Mouse (Mus musculus) hindbrain, embryonic 15.5 days (tissue): ENCODE results near the gene Cntnap1. TPM values are rescaled to one million over a fixed set of nuclear protein-coding genes. Genes with fewer than 3 reads are reported as not detected.

ENCODE experiments used
- ATAC-seq: fragments of 200-750 bp; cut with Nextera tagmentation; 2 replicates; pipeline ENCODE4 v1.8.0; 2017; ENCODE audit warnings: low read depth, moderate number of reproducible peaks, moderate TSS enrichment; ENCODE audit not compliant: low FRiP score
- H3K27ac ChIP-seq: fragments of 300-500 bp; sonication (generic); replicated peaks from 2 replicates; pipeline ENCODE4 v1.5.1; 2015; ENCODE audit warnings: mild to moderate bottlenecking, inconsistent platforms
- H3K27me3 ChIP-seq: fragments of 300-500 bp; sonication (generic); 2 replicates; pipeline ENCODE4 v1.6.1; 2015; ENCODE audit warnings: control low read depth, inconsistent platforms
- H3K36me3 ChIP-seq: fragments of 300-500 bp; sonication (generic); 2 replicates; pipeline ENCODE4 v1.6.1; 2015; ENCODE audit warnings: control low read depth, inconsistent platforms
- H3K4me1 ChIP-seq: fragments of 300-500 bp; sonication (generic); replicated peaks from 2 replicates; pipeline ENCODE4 v1.6.1; 2015; ENCODE audit warnings: control low read depth, inconsistent platforms
- H3K4me2 ChIP-seq: fragments of 300-500 bp; sonication (generic); 2 replicates; pipeline ENCODE4 v1.6.1; 2015; ENCODE audit warnings: moderate library complexity, mild to moderate bottlenecking, inconsistent platforms
- H3K4me3 ChIP-seq: fragments of 300-500 bp; sonication (generic); 2 replicates; pipeline ENCODE4 v1.5.1; 2015; ENCODE audit warnings: mild to moderate bottlenecking, inconsistent platforms
- H3K9ac ChIP-seq: fragments of 300-500 bp; sonication (generic); 2 replicates; pipeline ENCODE4 v1.6.1; 2015; ENCODE audit warnings: inconsistent platforms
- H3K9me3 ChIP-seq: fragments of 300-500 bp; sonication (generic); 2 replicates; pipeline ENCODE4 v1.6.1; 2016; ENCODE audit warnings: control low read depth, inconsistent platforms
- WGBS: fragments of 180-500 bp; shearing (Covaris S2); methylation state at CpG from one replicate; pipeline ENCODE4 v1.1.7; 2015; 5-methylcytosine and 5-hydroxymethylcytosine counted together
- polyA plus RNA-seq: library from polyadenylated mRNA; unstranded; fragments of >200 nt; fragmentation: Nextera tagmentation; extraction: Ambion mirVana; gene quantifications from 2 replicates; pipeline ENCODE4 v1.2.1, GENCODE M21; 2015

Cntnap1 gene
- polyA plus RNA-seq, 1 experiment from 2014 or later = 8.0 TPM

GRCm38 (mm10) chr11:101182771-101183517 lies 12.6 kb downstream of the Cntnap1 start:
- Histone ChIP-seq H3K4me1 (peaks cover 8% of the 10 kb centered on the region), H3K27me3 (peaks cover 8% of the 10 kb centered on the region), H3K36me3 (peaks cover 5% of the 10 kb centered on the region; the same call in 1 of the 2 replicates), H3K4me2 (no peak overlapping the region), H3K27ac (no peak overlapping the region), H3K9me3 (no peaks in the 10 kb centered on the region), H3K9ac (no peak overlapping the region), H3K4me3 (no peak overlapping the region)
- no peak for ATAC-seq
- WGBS = 72% methylated on average over 14 of the region's 14 CpGs

DNA sequence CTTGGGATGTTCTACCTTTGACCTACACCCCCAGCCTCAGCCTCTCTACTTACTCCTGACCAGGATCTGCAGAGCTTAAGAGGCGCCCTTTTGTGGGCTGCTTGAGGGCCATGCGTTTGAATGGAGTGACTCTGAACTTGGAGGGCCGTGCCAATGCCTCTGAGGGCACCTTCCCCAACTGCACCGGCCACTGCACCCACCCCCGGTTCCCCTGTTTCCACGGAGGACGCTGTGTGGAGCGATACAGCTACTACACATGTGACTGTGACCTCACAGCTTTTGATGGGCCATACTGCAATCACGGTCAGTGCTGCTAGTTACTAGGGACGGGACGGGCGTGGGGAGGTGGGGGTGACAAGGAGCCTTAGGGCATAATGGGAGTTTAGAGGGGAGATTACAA lies 14.7 kb downstream of the Cntnap1 start:
- Histone ChIP-seq H3K4me3 (no peak overlapping the region), H3K9ac (no peak overlapping the region), H3K36me3 (peaks cover 5% of the 10 kb centered on the region; the same call in 1 of the 2 replicates), H3K4me1 (peaks cover 10% of the 10 kb centered on the region), H3K9me3 (no peaks in the 10 kb centered on the region), H3K27ac (no peak overlapping the region), H3K4me2 (no peak overlapping the region), H3K27me3 (no peaks in the 10 kb centered on the region; the same call in none of the 2 replicates)
- WGBS = 90% methylated on average over 12 of the region's 12 CpGs
- no peak for ATAC-seq

- Histone ChIP-seq H3K9ac (no peak overlapping the region), H3K4me2 (no peak overlapping the region), H3K4me3 (no peak overlapping the region), H3K27me3 (no peaks in the 10 kb centered on the region; the same call in 1 of the 2 replicates), H3K4me1 (peaks cover 15% of the 10 kb centered on the region), H3K27ac (no peak overlapping the region), H3K9me3 (no peaks in the 10 kb centered on the region), H3K36me3 (peaks cover 5% of the 10 kb centered on the region; the same call in 1 of the 2 replicates)
- no peak for ATAC-seq
- WGBS = 92% methylated on average over 4 of the region's 4 CpGs
Observed at GRCm38 (mm10) chr11:101185441-101185840, 15.1 kb downstream of the Cntnap1 start.

GRCm38 (mm10) chr11:101186526-101187247 lies 16.4 kb downstream of the Cntnap1 start:
- H3K36me3 ChIP-seq = peaks cover 5% of the 10 kb centered on the region; the same call in 1 of the 2 replicates
- no peak overlapping the region for H3K4me2 ChIP-seq
- H3K27me3 ChIP-seq = no peaks in the 10 kb centered on the region; the same call in 1 of the 2 replicates
- H3K27ac ChIP-seq = no peak overlapping the region
- H3K9me3 ChIP-seq = no peaks in the 10 kb centered on the region
- H3K4me3 ChIP-seq = no peak overlapping the region
- no peak overlapping the region for H3K9ac ChIP-seq
- H3K4me1 ChIP-seq = peaks cover 22% of the 10 kb centered on the region
- WGBS = 82% methylated on average over 27 of the region's 27 CpGs
- no peak for ATAC-seq

- Histone ChIP-seq H3K27me3 (no peaks in the 10 kb centered on the region), H3K9ac (no peak overlapping the region), H3K9me3 (no peaks in the 10 kb centered on the region), H3K4me3 (no peak overlapping the region), H3K4me1 (peaks cover 22% of the 10 kb centered on the region), H3K36me3 (peaks cover 5% of the 10 kb centered on the region; the same call in 1 of the 2 replicates), H3K27ac (no peak overlapping the region), H3K4me2 (no peak overlapping the region)
- WGBS = 92% methylated on average over 5 of the region's 5 CpGs
- no peak for ATAC-seq
Observed at GRCm38 (mm10) chr11:101187541-101187940, 17.2 kb downstream of the Cntnap1 start.

GRCm38 (mm10) chr11:101188166-101188805 lies 18.0 kb downstream of the Cntnap1 start:
- Histone ChIP-seq H3K9me3 (no peaks in the 10 kb centered on the region), H3K9ac (no peak overlapping the region), H3K27me3 (no peaks in the 10 kb centered on the region), H3K4me3 (no peak overlapping the region), H3K27ac (peak overlapping the region; percentile 75; the same call in 1 of the 2 replicates), H3K4me1 (peaks cover 22% of the 10 kb centered on the region), H3K4me2 (no peak overlapping the region), H3K36me3 (peaks cover 5% of the 10 kb centered on the region; the same call in 1 of the 2 replicates)
- ATAC-seq = no peak
- 79% methylated on average over 11 of the region's 11 CpGs for WGBS

GRCm38 (mm10) chr11:101189495-101190180 lies 19.3 kb downstream of the Cntnap1 start:
- Histone ChIP-seq H3K9ac (no peak overlapping the region), H3K36me3 (peaks cover 13% of the 10 kb centered on the region), H3K4me3 (no peak overlapping the region), H3K4me2 (no peak overlapping the region), H3K27ac (peak overlapping the region; percentile 75), H3K9me3 (no peaks in the 10 kb centered on the region), H3K27me3 (no peaks in the 10 kb centered on the region), H3K4me1 (peaks cover 22% of the 10 kb centered on the region)
- ATAC-seq = peak; percentile 82
- 2% methylated on average over 6 of the region's 6 CpGs for WGBS

DNA sequence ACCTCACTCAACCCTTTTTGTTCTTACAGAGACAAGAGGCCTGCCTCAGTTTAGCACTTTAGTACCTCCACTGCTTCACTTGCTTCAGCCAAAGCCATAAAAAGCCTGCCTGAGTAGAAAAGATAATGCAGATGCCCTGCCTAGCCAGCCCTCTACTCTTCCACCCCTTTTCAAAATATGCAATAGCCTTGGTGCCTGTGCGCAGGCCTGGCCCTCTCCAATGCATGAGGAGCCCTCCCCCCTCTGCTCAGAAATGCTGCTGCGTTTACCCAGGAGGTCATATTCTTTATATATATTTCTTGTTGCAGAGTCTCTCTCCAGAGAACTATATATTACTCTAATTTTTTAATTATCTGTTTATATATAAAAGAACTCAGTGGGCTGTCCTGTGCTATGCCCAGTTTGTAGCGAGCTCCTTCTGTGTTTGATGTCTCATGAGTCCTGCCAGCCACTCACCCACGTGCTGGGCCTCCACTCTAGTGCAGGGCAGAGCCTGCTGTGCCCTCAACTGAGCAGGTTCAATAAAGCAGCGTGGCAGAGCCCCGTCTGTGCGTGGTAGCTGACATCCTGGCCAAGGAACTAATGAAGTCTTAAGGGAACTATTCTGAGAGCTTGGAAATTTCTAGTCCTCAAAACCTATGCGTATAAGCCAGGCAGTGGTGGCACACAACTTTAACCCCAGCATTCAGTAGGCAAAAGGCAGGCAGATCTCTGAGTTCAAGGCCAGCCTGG lies 20.0 kb downstream of the Cntnap1 start:
- Histone ChIP-seq H3K27me3 (no peaks in the 10 kb centered on the region), H3K4me1 (peaks cover 22% of the 10 kb centered on the region), H3K4me2 (no peak overlapping the region), H3K27ac (peak overlapping the region; percentile 75), H3K36me3 (peaks cover 20% of the 10 kb centered on the region), H3K4me3 (no peak overlapping the region), H3K9me3 (no peaks in the 10 kb centered on the region), H3K9ac (no peak overlapping the region)
- WGBS = 27% methylated on average over 8 of the region's 8 CpGs
- no peak for ATAC-seq

GRCm38 (mm10) chr11:101190913-101191907 lies 20.9 kb downstream of the Cntnap1 start:
- Histone ChIP-seq H3K9me3 (no peaks in the 10 kb centered on the region), H3K4me3 (no peak overlapping the region), H3K27me3 (no peaks in the 10 kb centered on the region), H3K27ac (peak overlapping the region; percentile 75), H3K36me3 (peaks cover 27% of the 10 kb centered on the region), H3K4me2 (no peak overlapping the region), H3K4me1 (peaks cover 22% of the 10 kb centered on the region), H3K9ac (no peak overlapping the region)
- 47% methylated on average over 17 of the region's 17 CpGs for WGBS
- no peak for ATAC-seq

GRCm38 (mm10) chr11:101191919-101192470 lies 21.7 kb downstream of the Cntnap1 start:
- no peak overlapping the region for H3K4me3 ChIP-seq
- no peak overlapping the region for H3K27ac ChIP-seq
- no peak for ATAC-seq
- H3K4me2 ChIP-seq = no peak overlapping the region
- no peaks in the 10 kb centered on the region for H3K27me3 ChIP-seq
- 86% methylated on average over 4 of the region's 4 CpGs for WGBS
- H3K9ac ChIP-seq = no peak overlapping the region
- no peaks in the 10 kb centered on the region for H3K9me3 ChIP-seq
- H3K36me3 ChIP-seq = peaks cover 29% of the 10 kb centered on the region
- peaks cover 22% of the 10 kb centered on the region for H3K4me1 ChIP-seq
